Mouse (Mus musculus) ES-E14 (cell line): Measurements from ENCODE around the gene Armcx6. TPM values are rescaled to one million over a fixed set of nuclear protein-coding genes. Genes with fewer than 3 reads are reported as not detected.
"Not testable (repeated sequence)": the region's sequence is repeated elsewhere in the genome, so short reads cannot be mapped to it uniquely, and the experiment has no call there.

Experiments used
- DNase-seq: peaks from one replicate; pipeline ENCODE4 v3.0.0-alpha.2; 2013; ENCODE audit warnings: low read depth, low spot score
- H3K27ac ChIP-seq: 2 replicates; pipeline ENCODE4 v1.5.1; 2012; ENCODE audit warnings: low read depth, mild to moderate bottlenecking, low read length, moderate library complexity, mixed read lengths; ENCODE audit not compliant: poor library complexity, insufficient read depth, severe bottlenecking
- H3K36me3 ChIP-seq: 2 replicates; pipeline ENCODE4 v1.6.1; 2012; ENCODE audit warnings: mild to moderate bottlenecking, low read length, moderate library complexity, mixed read lengths; ENCODE audit not compliant: control insufficient read depth, poor library complexity, insufficient read depth, severe bottlenecking
- H3K4me1 ChIP-seq, 2 experiments: fragments of 150-350 bp in 1 of 2; sonication (generic) in 1 of 2; 2 replicates each; pipeline ENCODE4 v1.6.1; 2012; ENCODE audit warnings: low read length in 2 of 2, mild to moderate bottlenecking in 1 of 2, mixed read lengths in 1 of 2; ENCODE audit not compliant: control insufficient read depth in 2 of 2, insufficient read depth in 2 of 2, poor library complexity in 1 of 2
- H3K4me3 ChIP-seq, 2 experiments: fragments of 150-350 bp in 1 of 2; sonication (generic) in 1 of 2; 2 replicates each; pipeline ENCODE4 v1.5.1; 2012; ENCODE audit warnings: low read length in 2 of 2, low read depth in 1 of 2, mild to moderate bottlenecking in 1 of 2, mixed read lengths in 1 of 2; ENCODE audit not compliant: insufficient read depth in 1 of 2, poor library complexity in 1 of 2, severe bottlenecking in 1 of 2
- H3K9ac ChIP-seq: 2 replicates; pipeline ENCODE4 v1.6.1; 2012; ENCODE audit warnings: low read depth, mild to moderate bottlenecking, low read length, mixed read lengths; ENCODE audit not compliant: poor library complexity, insufficient read depth, severe bottlenecking
- H3K9me3 ChIP-seq: fragments of 150-350 bp; sonication (generic); 2 replicates; pipeline ENCODE4 v1.6.1; 2012; ENCODE audit warnings: low read depth, mild to moderate bottlenecking, low read length; ENCODE audit not compliant: control insufficient read depth, insufficient read depth
- CHD2 ChIP-seq: IDR thresholded peaks from 2 replicates; pipeline ENCODE4 v1.6.1; 2014; ENCODE audit warnings: mild to moderate bottlenecking, low read depth, low read length, inconsistent platforms
- HCFC1 ChIP-seq: IDR thresholded peaks from 2 replicates; pipeline ENCODE4 v1.6.1; 2012; ENCODE audit warnings: low read length, inconsistent platforms, borderline replicate concordance; ENCODE audit not compliant: insufficient read depth
- MAFK ChIP-seq: IDR thresholded peaks from 2 replicates; pipeline ENCODE4 v1.6.1; 2014; ENCODE audit warnings: mild to moderate bottlenecking, low read depth, low read length, inconsistent platforms; ENCODE audit not compliant: insufficient read depth
- ZC3H11A ChIP-seq: IDR thresholded peaks from 2 replicates; pipeline ENCODE4 v1.6.1; 2012; ENCODE audit warnings: low read depth, mild to moderate bottlenecking, inconsistent platforms, low read length, borderline replicate concordance
- ZNF384 ChIP-seq: IDR thresholded peaks from 2 replicates; pipeline ENCODE4 v1.6.1; 2012; ENCODE audit warnings: low read depth, low read length, inconsistent platforms
- in situ Hi-C, 2 experiments: fragments of 600-800 bp; cut with MboI; formaldehyde crosslinking; loops; one replicate each; pipeline ENCODE4 v1.15.1; 2025; ENCODE audit warnings: low sequenced_read_pairs in 2 of 2, inconsistent platforms in 1 of 2; ENCODE audit not compliant: unreplicated experiment in 2 of 2
- total RNA-seq: library from RNA; depleted of rRNA; stranded (reverse); fragments of 300-350 nt; gene quantifications from 2 replicates; pipeline ENCODE4 v1.2.3, GENCODE M21; 2012; rRNA removed

The Armcx6 gene
- total RNA-seq: 4.2 and 8.0 TPM in 2 replicates

DNA sequence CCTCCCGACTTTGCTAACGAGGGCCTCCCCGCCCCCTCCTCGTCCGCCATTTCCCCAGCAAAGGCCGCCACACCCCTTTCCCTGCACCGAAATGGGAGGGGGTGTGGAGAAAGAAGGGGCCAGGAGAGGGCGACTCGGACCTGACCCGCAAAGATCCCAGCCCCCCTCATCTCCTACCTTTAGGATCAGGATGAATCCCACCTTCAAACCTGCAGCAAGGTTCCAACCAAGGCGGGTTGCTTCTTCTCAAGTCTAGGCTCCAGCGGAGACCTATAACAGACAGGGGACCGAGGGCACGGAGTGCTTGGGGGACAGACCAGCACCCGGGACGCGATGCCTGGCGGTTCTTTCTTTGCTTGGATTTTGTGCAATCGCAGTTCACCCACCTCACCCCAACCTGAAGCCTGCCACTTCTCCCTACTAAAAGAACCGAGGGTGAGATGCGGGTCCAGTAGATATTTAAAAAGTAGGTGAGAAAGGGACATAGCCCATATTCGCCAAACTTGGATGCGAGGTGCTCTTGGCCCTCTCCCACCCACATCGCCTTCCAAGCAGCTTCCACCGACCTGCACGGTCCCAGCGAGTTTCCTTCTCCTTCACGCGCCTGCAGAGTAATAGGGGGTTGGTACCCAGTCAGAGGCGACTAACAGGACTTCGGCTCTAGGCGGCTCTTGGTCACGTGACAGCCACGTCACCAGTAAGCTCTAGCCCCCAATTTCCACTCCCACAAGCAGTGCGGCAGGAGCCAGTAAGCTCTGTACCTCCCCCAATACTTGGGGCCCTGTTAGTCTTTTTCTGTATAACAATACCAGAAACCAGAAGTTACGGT lies at the start of gene Armcx6:
TSS of gene Armcx6 (minus strand) at position 654 of the 829 bp plus-strand sequence.
- TF ChIP-seq HCFC1: no peak
- no peak for TF ChIP-seq CHD2
- TF ChIP-seq ZNF384: no peak
- TF ChIP-seq ZC3H11A: no peak
- no peak for TF ChIP-seq MAFK
- Histone ChIP-seq H3K27ac (no peak within 1 kb of the TSS), H3K4me3 (peak within 1 kb of the TSS; percentile 64 to 72), H3K9ac (peak within 1 kb of the TSS; percentile 35; the same call in 1 of the 2 replicates), H3K36me3 (no peaks in the 10 kb centered on the region), H3K9me3 (no peaks in the 10 kb centered on the region), H3K4me1 (no peaks in the 10 kb centered on the region)
- in situ Hi-C loops: no loop called here
- peak; percentile 45 for DNase-seq

DNA sequence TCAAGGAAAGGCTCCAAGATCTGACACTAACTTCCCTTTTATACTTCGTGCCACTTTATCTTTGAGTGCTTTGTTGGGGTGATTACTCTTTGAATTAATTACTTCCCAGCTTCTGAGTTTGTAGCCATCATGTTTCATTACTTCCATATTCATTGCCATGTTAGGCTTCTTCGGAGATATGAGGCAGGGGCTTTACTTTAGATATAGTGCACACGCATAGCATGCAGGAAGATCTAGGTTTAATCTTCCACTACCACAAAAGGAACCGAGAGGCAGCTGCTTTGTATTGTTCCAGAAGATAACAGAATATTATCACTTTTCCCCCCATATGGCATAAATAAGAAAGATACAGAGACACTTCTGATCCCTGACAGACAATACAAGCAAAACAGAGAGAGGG lies 36.5 kb upstream of the Armcx6 start:
- Histone ChIP-seq H3K9ac (no peak overlapping the region), H3K9me3 (no peaks in the 10 kb centered on the region), H3K4me3 (no peak overlapping the region), H3K36me3 (no peaks in the 10 kb centered on the region), H3K27ac (no peak overlapping the region), H3K4me1 (no peaks in the 10 kb centered on the region)
- in situ Hi-C loops: no loop called here
- TF ChIP-seq ZC3H11A (no peak), CHD2 (no peak), HCFC1 (no peak), MAFK (no peak), ZNF384 (no peak)
- no peak for DNase-seq

DNA sequence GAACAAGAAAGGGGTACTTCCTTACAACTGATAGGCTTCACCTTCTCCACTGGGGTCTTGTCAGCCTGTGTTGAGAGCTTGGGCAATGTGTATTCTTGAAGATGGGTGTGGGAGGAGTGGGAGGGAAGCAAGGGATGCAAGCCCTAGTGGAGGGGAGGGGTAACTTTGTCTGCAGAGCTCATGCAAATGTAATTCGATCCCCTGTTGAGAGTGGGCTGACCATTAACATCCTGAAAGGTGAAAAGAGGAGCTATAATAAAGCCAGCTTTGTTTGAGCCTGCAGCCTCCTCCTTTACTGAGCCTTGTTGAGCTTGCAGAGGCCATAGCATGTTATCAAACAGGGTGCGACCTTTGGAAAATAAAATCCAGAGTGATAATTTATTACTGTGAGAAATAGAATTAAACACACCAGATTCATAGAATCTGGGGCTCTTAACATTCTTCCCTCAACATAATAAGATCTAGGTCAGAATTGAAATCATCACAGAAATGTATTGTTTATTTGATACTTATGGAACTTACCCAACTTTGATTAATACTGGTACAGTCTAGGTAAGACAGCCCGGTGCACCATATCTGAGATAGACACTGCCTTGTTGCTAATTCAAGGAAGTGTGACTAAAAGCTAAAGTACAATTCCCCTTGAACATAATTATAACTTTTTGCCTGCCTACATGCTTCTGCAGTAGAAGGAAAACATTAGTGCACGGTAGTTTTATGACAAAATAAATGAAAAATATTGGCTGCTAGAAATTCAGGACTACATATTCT lies 12.4 kb upstream of the Armcx6 start:
- H3K4me3 ChIP-seq, in situ Hi-C loops, DNase-seq, H3K4me1 ChIP-seq, H3K9ac ChIP-seq, H3K9me3 ChIP-seq, H3K27ac ChIP-seq, H3K36me3 ChIP-seq: not testable (repeated sequence)

DNA sequence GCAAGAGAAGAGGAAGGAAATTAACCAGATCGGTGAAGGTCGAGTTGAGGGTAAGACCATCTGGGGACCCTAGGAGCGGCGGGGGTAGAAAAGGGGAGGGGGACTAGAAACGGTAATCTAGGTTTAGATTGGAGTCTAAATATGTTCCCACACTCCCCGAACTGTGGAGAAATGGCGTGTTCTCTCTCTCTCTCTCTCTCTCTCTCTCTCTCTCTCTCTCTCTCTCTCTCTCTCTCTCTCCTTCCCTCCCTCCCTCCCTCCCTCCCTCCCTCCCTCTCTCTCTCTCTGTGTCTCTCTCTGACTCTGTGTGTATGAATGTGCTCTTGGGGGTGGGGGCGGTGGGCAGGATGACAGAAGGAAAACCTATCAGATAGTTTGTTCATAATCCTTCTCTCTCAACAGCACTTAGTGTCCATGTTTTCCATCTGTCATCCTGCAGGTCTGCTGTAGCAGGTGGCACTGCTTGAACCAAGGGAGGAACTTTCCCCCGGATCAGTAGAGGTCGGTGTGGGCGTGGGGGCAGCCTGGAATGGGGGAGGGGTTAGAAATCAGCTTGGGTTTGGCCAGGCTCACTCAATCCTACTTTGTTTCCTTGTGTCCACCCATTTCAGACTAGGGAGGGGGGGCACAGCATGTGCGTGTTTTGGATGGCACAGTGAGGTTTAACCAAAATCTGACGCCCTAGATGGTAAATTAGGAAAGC lies 6.2 kb upstream of the Armcx6 start:
- in situ Hi-C loops: no loop called here

More for the DNA sequence above, 6.2 kb upstream of the Armcx6 start:
- Histone ChIP-seq H3K27ac (no peak overlapping the region), H3K4me1 (peaks cover 0 to 2% of the 10 kb centered on the region in 2 experiments; a peak in 1 of 4 replicates), H3K4me3 (peak overlapping the region; percentile 62 to 72), H3K36me3 (no peaks in the 10 kb centered on the region), H3K9ac (peak overlapping the region; percentile 22; the same call in 1 of the 2 replicates), H3K9me3 (no peaks in the 10 kb centered on the region)
- no peak for DNase-seq
- TF ChIP-seq ZNF384: no peak
- TF ChIP-seq ZC3H11A: no peak
- no peak for TF ChIP-seq CHD2
- TF ChIP-seq HCFC1: no peak
- TF ChIP-seq MAFK: no peak
